Mouse (Mus musculus) embryo, embryonic 10 days (tissue): ENCODE results near the gene Snx11.
A peak's percentile ranks its signal among the peaks of the same experiment; 100 is the strongest.
"Not testable (repeated sequence)": the region's sequence is repeated elsewhere in the genome, so short reads cannot be mapped to it uniquely, and the experiment has no call there.

ENCODE experiments used
- DNase-seq: peaks from one replicate; pipeline ENCODE4 v3.0.0-alpha.2; 2015; ENCODE audit warnings: low spot score

Gene Snx11

GRCm38 (mm10) chr11:96795491-96795890 is 18.1 kb upstream of the Snx11 start:
- DNase-seq, result no peak

- peak; percentile 29 for DNase-seq
Measured at GRCm38 (mm10) chr11:96790681-96791080, 13.3 kb upstream of the Snx11 start.

GRCm38 (mm10) chr11:96789990-96790389 is 12.6 kb upstream of the Snx11 start:
- DNase-seq, result peak; percentile 51

- DNase-seq, result peak; percentile 97
Measured at GRCm38 (mm10) chr11:96788871-96789795, 11.8 kb upstream of the Snx11 start, which contains the start of gene Cbx1. TSS of gene Cbx1 (plus strand) at chr11:96789127.

GRCm38 (mm10) chr11:96786731-96787450 is 9.5 kb upstream of the Snx11 start:
- no peak for DNase-seq

GRCm38 (mm10) chr11:96784847-96785246 is 7.5 kb upstream of the Snx11 start:
- peak; percentile 82 for DNase-seq

GRCm38 (mm10) chr11:96781425-96781824 is 4.1 kb upstream of the Snx11 start:
- peak; percentile 38 for DNase-seq

GRCm38 (mm10) chr11:96780306-96780705 is 2.9 kb upstream of the Snx11 start:
- no peak for DNase-seq

- DNase-seq, result not testable (repeated sequence)
Measured at GRCm38 (mm10) chr11:96778061-96778627, 785 bp upstream of the Snx11 start.

GRCm38 (mm10) chr11:96776068-96776467 is 1.3 kb downstream of the Snx11 start:
- no peak for DNase-seq

- DNase-seq, result no peak
Measured at GRCm38 (mm10) chr11:96775665-96776064, 1.7 kb downstream of the Snx11 start.

GRCm38 (mm10) chr11:96775063-96775462 is 2.3 kb downstream of the Snx11 start:
- no peak for DNase-seq

- DNase-seq, result no peak
Measured at GRCm38 (mm10) chr11:96774536-96774935, 2.8 kb downstream of the Snx11 start.

- no peak for DNase-seq
Measured at GRCm38 (mm10) chr11:96772413-96772812, 4.9 kb downstream of the Snx11 start.

GRCm38 (mm10) chr11:96771274-96771975 is 5.9 kb downstream of the Snx11 start:
- DNase-seq, result no peak

GRCm38 (mm10) chr11:96768240-96768639 is 9.1 kb downstream of the Snx11 start:
- DNase-seq, result no peak

GRCm38 (mm10) chr11:96767096-96767495 is 10.3 kb downstream of the Snx11 start:
- DNase-seq, result peak; percentile 62

- no peak for DNase-seq
Measured at GRCm38 (mm10) chr11:96766555-96766954, 10.8 kb downstream of the Snx11 start.

GRCm38 (mm10) chr11:96765645-96766044 is 11.7 kb downstream of the Snx11 start:
- no peak for DNase-seq

GRCm38 (mm10) chr11:96764511-96765350 is 12.6 kb downstream of the Snx11 start:
- no peak for DNase-seq
